In the genomic region with DNA sequence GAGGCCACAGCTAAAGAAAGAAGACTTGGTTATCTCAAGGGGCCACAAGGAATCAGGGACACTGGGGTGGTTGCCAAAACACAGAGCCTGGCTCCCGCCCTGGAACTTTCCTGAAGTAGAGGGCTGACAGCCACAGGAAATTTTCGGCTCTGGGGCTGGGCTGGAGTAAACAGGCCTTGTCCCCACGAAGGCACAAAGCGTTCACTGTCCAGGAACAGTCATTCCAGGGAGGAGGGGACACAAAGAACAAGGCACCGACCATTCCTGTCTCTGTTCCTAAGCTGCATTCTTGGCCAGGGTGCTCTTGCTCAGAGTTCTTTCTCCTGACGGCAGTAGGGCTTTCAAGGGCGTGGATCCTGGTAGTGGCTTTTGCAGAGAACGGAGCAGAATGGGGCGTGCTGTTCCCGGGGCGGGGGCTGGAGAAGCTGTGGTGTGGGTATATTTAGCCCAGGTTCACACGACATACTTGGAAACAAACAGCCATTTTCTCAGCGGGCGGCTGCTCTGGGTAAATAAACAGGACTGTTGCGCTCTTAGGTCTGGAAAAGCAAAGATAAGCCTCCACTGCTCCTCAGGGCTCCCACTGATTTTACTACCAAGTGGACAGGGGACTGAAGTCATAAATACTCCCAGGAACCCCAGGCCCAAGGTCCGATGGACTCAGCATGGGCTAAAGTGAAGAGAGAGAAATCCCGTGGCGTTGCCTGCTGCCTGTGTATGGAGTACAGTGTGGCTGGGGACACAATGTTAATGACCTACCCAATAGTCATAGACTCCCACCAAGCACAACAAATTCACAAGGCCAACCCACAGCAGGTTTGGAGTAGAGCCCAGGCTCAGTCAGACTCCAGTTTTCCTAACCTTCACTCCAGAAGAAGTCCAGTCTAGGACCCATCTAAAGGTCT, we compare ENCODE assay signal across 7 mouse cellular contexts. TPM values are rescaled to one million over a fixed set of nuclear protein-coding genes. Genes with fewer than 3 reads are reported as not detected.
DNase-seq lines count a peak whose midpoint lies in the region; ATAC-seq and TF ChIP-seq lines count a peak whose summit lies in the region.

No protein-coding gene starts in this region.

- no peaks in the 10 kb centered on the region for H3K9me3 ChIP-seq in embryonic facial prominence, embryonic 10.5 days
- no peaks in the 10 kb centered on the region for H3K9me3 ChIP-seq in heart, embryonic 13.5 days
- no peaks in the 10 kb centered on the region for H3K9me3 ChIP-seq in kidney, postnatal 0 days (replicated peaks; ENCODE audit: low read length)
- H3K9me3 ChIP-seq in limb, embryonic 14.5 days (ENCODE audit: control insufficient read depth, low read length), result no peaks in the 10 kb centered on the region; the same call in 1 of the 2 replicates
- H3K9me3 ChIP-seq in midbrain, postnatal 0 days (ENCODE audit: low read length), result no peaks in the 10 kb centered on the region

- ATAC-seq in heart, embryonic 13.5 days (ENCODE audit: extremely low read depth, insufficient number of reproducible peaks, low FRiP score, low TSS enrichment), result peak; percentile 15; the same call in 1 of the 2 replicates
- peak; percentile 33; the same call in 1 of the 2 replicates for ATAC-seq in kidney, postnatal 0 days (replicated peaks; ENCODE audit: low FRiP score, low read depth)
- ATAC-seq in limb, embryonic 14.5 days (ENCODE audit: low FRiP score, low read depth), result peak; percentile 60
- peak; percentile 65 for ATAC-seq in midbrain, postnatal 0 days (ENCODE audit: low FRiP score)

- H3K4me3 ChIP-seq in bone marrow, adult 2 months (replicated peaks; ENCODE audit: control insufficient read depth, low read depth, low read length), result no peak overlapping the region
- H3K4me3 ChIP-seq in embryonic facial prominence, embryonic 10.5 days, result no peak overlapping the region
- H3K4me3 ChIP-seq in heart, embryonic 13.5 days, result peak overlapping the region; percentile 25
- H3K4me3 ChIP-seq in kidney, postnatal 0 days (replicated peaks; ENCODE audit: low read depth, low read length), result no peak overlapping the region
- no peak overlapping the region for H3K4me3 ChIP-seq in limb, embryonic 14.5 days (replicated peaks; ENCODE audit: low read length)
- no peak overlapping the region for H3K4me3 ChIP-seq in midbrain, postnatal 0 days (ENCODE audit: low read depth, low read length)

- H3K36me3 ChIP-seq in embryonic facial prominence, embryonic 10.5 days (replicated peaks), result peaks cover 49% of the 10 kb centered on the region
- peaks cover 22% of the 10 kb centered on the region for H3K36me3 ChIP-seq in heart, embryonic 13.5 days
- H3K36me3 ChIP-seq in kidney, postnatal 0 days (ENCODE audit: insufficient read depth, low read length), result peaks cover 12% of the 10 kb centered on the region; the same call in 1 of the 2 replicates
- peaks cover 18% of the 10 kb centered on the region for H3K36me3 ChIP-seq in limb, embryonic 14.5 days (ENCODE audit: control insufficient read depth, insufficient read depth, low read length)
- H3K36me3 ChIP-seq in midbrain, postnatal 0 days (ENCODE audit: insufficient read depth, low read length), result peaks cover 12% of the 10 kb centered on the region

- H3K9ac ChIP-seq in heart, embryonic 13.5 days, result peak overlapping the region; percentile 76
- 0 out of 2 replicates have a peak overlapping the region, but pooled peaks have one; percentile 27 for H3K9ac ChIP-seq in kidney, postnatal 0 days (ENCODE audit: low read depth, low read length)
- no peak overlapping the region for H3K9ac ChIP-seq in limb, embryonic 14.5 days (ENCODE audit: low read depth, low read length, severe bottlenecking)
- H3K9ac ChIP-seq in midbrain, postnatal 0 days (replicated peaks; ENCODE audit: low read length, poor library complexity, severe bottlenecking), result no peak overlapping the region

- H3K27ac ChIP-seq in bone marrow, adult 2 months (ENCODE audit: control insufficient read depth, insufficient read depth, low read depth, low read length, poor library complexity), result peak overlapping the region; percentile 7; the same call in 1 of the 2 replicates
- peak overlapping the region; percentile 21; the same call in 1 of the 2 replicates for H3K27ac ChIP-seq in embryonic facial prominence, embryonic 10.5 days (replicated peaks)
- H3K27ac ChIP-seq in heart, embryonic 13.5 days (replicated peaks), result peak overlapping the region; percentile 98
- H3K27ac ChIP-seq in kidney, postnatal 0 days, result peak overlapping the region; percentile 95
- peak overlapping the region; percentile 75 for H3K27ac ChIP-seq in limb, embryonic 14.5 days (replicated peaks; ENCODE audit: low read depth, low read length)
- peak overlapping the region; percentile 72 for H3K27ac ChIP-seq in midbrain, postnatal 0 days (ENCODE audit: low read depth, low read length)

- no peak for DNase-seq in embryonic facial prominence, embryonic 10.5 days (ENCODE audit: low spot score)
- peak; percentile 80 for DNase-seq in kidney, postnatal 0 days (ENCODE audit: low spot score)
- DNase-seq in limb, embryonic 14.5 days (ENCODE audit: low spot score), result peak; percentile 42
- peak; percentile 72 for DNase-seq in midbrain, postnatal 0 days (ENCODE audit: low spot score)
- DNase-seq in retina, embryonic 14.5 days (ENCODE audit: low spot score), result no peak

- no peaks in the 10 kb centered on the region for H3K27me3 ChIP-seq in embryonic facial prominence, embryonic 10.5 days (replicated peaks; ENCODE audit: low read depth, poor library complexity, severe bottlenecking)
- no peaks in the 10 kb centered on the region for H3K27me3 ChIP-seq in heart, embryonic 13.5 days (replicated peaks)
- no peaks in the 10 kb centered on the region for H3K27me3 ChIP-seq in kidney, postnatal 0 days (ENCODE audit: insufficient read depth, low read length)
- H3K27me3 ChIP-seq in limb, embryonic 14.5 days (ENCODE audit: control insufficient read depth, insufficient read depth, low read length), result no peaks in the 10 kb centered on the region
- no peaks in the 10 kb centered on the region for H3K27me3 ChIP-seq in midbrain, postnatal 0 days (ENCODE audit: insufficient read depth, low read length)

- TF ChIP-seq POLR2A in bone marrow, adult 2 months (IDR thresholded peaks at IDR 0.05; ENCODE audit: borderline replicate concordance, control insufficient read depth, low read depth, low read length), result no peak
- TF ChIP-seq POLR2A in limb, embryonic 14.5 days (IDR thresholded peaks at IDR 0.05; ENCODE audit: borderline replicate concordance, extremely low read depth, insufficient read depth, insufficient read length), result no peak

- TF ChIP-seq CTCF in bone marrow, adult 2 months (IDR thresholded peaks at IDR 0.05; ENCODE audit: control insufficient read depth, insufficient read depth, low read length), result no peak
- no peak for TF ChIP-seq CTCF in kidney, postnatal 0 days (IDR thresholded peaks at IDR 0.05; ENCODE audit: low read depth)
- no peak for TF ChIP-seq CTCF in midbrain, postnatal 0 days (IDR thresholded peaks at IDR 0.05)

- WGBS in bone marrow, adult 2 months, result 67% methylated on average over 18 of the region's 18 CpGs
- WGBS in embryonic facial prominence, embryonic 10.5 days, result 61% methylated on average over 18 of the region's 18 CpGs
- 11% methylated on average over 18 of the region's 18 CpGs for WGBS in heart, embryonic 13.5 days
- WGBS in kidney, postnatal 0 days, result 35% methylated on average over 18 of the region's 18 CpGs
- 46% methylated on average over 18 of the region's 18 CpGs for WGBS in limb, embryonic 14.5 days
- WGBS in midbrain, postnatal 0 days, result 67% methylated on average over 18 of the region's 18 CpGs

- peak overlapping the region; percentile 59 for H3K4me2 ChIP-seq in heart, embryonic 13.5 days
- peak overlapping the region; percentile 4; the same call in 1 of the 2 replicates for H3K4me2 ChIP-seq in kidney, postnatal 0 days (ENCODE audit: low read length)
- H3K4me2 ChIP-seq in limb, embryonic 14.5 days (replicated peaks; ENCODE audit: low read depth, low read length, severe bottlenecking), result no peak overlapping the region
- H3K4me2 ChIP-seq in midbrain, postnatal 0 days (ENCODE audit: low read depth, low read length, poor library complexity, severe bottlenecking), result no peak overlapping the region

- peaks cover 13% of the 10 kb centered on the region for H3K4me1 ChIP-seq in bone marrow, adult 2 months (ENCODE audit: control insufficient read depth, insufficient read depth, low read length)
- peaks cover 40% of the 10 kb centered on the region for H3K4me1 ChIP-seq in embryonic facial prominence, embryonic 10.5 days
- H3K4me1 ChIP-seq in heart, embryonic 13.5 days, result peaks cover 97% of the 10 kb centered on the region
- peaks cover 29% of the 10 kb centered on the region; the same call in 1 of the 2 replicates for H3K4me1 ChIP-seq in kidney, postnatal 0 days (replicated peaks; ENCODE audit: insufficient read depth, low read length)
- peaks cover 7% of the 10 kb centered on the region for H3K4me1 ChIP-seq in limb, embryonic 14.5 days (ENCODE audit: control insufficient read depth, insufficient read depth, low read length)
- peaks cover 4% of the 10 kb centered on the region; the same call in 1 of the 2 replicates for H3K4me1 ChIP-seq in midbrain, postnatal 0 days (ENCODE audit: insufficient read depth, low read length)

RNA-seq across cellular contexts. Expression of gene Cox4i2, which starts 31.7 kb away (rescaled TPM):
- 1.4 TPM in 1 of 2 replicates, not detected in the other for polyA plus RNA-seq in bone marrow, adult 2 months (2011; ENCODE audit: insufficient read depth, insufficient read length, low replicate concordance, missing spikeins)
- 9.9 and 10.1 TPM in 2 replicates for polyA plus RNA-seq in embryonic facial prominence, embryonic 10.5 days (2016; fragmentation: Nextera tagmentation; extraction: Ambion mirVana)
- polyA plus RNA-seq in heart, embryonic 13.5 days (2015; fragmentation: Nextera tagmentation; extraction: Ambion mirVana), result 11.8 and 13.4 TPM in 2 replicates
- polyA plus RNA-seq in kidney, postnatal 0 days (2015; fragmentation: Nextera tagmentation; extraction: Ambion mirVana), result 15.8 and 16.3 TPM in 2 replicates
- 21.7 and 23.7 TPM in 2 replicates for polyA plus RNA-seq in limb, embryonic 14.5 days (2012; rRNA removed)
- 33.6 and 34.7 TPM in 2 replicates for polyA plus RNA-seq in limb, embryonic 14.5 days (2014; fragmentation: Nextera tagmentation; extraction: Ambion mirVana)
- 2.0 and 6.8 TPM in 2 replicates for total RNA-seq in midbrain, postnatal 0 days (2014; rRNA removed)
- 3.3 and 4.5 TPM in 2 replicates for polyA plus RNA-seq in midbrain, postnatal 0 days (2015; fragmentation: Nextera tagmentation; extraction: Ambion mirVana)

RNA-seq across cellular contexts. Expression of gene Bcl2l1, which starts 45.8 kb away (rescaled TPM):
- 97.4 and 124 TPM in 2 replicates for polyA plus RNA-seq in bone marrow, adult 2 months (2011; ENCODE audit: insufficient read depth, insufficient read length, low replicate concordance, missing spikeins)
- polyA plus RNA-seq in embryonic facial prominence, embryonic 10.5 days (2016; fragmentation: Nextera tagmentation; extraction: Ambion mirVana), result 102 and 106 TPM in 2 replicates
- 59.6 and 62.8 TPM in 2 replicates for polyA plus RNA-seq in heart, embryonic 13.5 days (2015; fragmentation: Nextera tagmentation; extraction: Ambion mirVana)
- 95.6 and 98.7 TPM in 2 replicates for polyA plus RNA-seq in kidney, postnatal 0 days (2015; fragmentation: Nextera tagmentation; extraction: Ambion mirVana)
- 46.8 and 54.3 TPM in 2 replicates for polyA plus RNA-seq in limb, embryonic 14.5 days (2012; rRNA removed)
- 91.2 and 96.3 TPM in 2 replicates for polyA plus RNA-seq in limb, embryonic 14.5 days (2014; fragmentation: Nextera tagmentation; extraction: Ambion mirVana)
- 124 and 133 TPM in 2 replicates for total RNA-seq in midbrain, postnatal 0 days (2014; rRNA removed)
- polyA plus RNA-seq in midbrain, postnatal 0 days (2015; fragmentation: Nextera tagmentation; extraction: Ambion mirVana), result 150 and 158 TPM in 2 replicates

RNA-seq across cellular contexts. Expression of gene Id1, which starts 49.6 kb away (rescaled TPM):
- polyA plus RNA-seq in bone marrow, adult 2 months (2011; ENCODE audit: insufficient read depth, insufficient read length, low replicate concordance, missing spikeins), result 4.2 and 15.9 TPM in 2 replicates
- 161 and 182 TPM in 2 replicates for polyA plus RNA-seq in embryonic facial prominence, embryonic 10.5 days (2016; fragmentation: Nextera tagmentation; extraction: Ambion mirVana)
- polyA plus RNA-seq in heart, embryonic 13.5 days (2015; fragmentation: Nextera tagmentation; extraction: Ambion mirVana), result 56.7 and 58.8 TPM in 2 replicates
- polyA plus RNA-seq in kidney, postnatal 0 days (2015; fragmentation: Nextera tagmentation; extraction: Ambion mirVana), result 170 and 194 TPM in 2 replicates
- polyA plus RNA-seq in limb, embryonic 14.5 days (2012; rRNA removed), result 444 and 565 TPM in 2 replicates
- polyA plus RNA-seq in limb, embryonic 14.5 days (2014; fragmentation: Nextera tagmentation; extraction: Ambion mirVana), result 184 and 198 TPM in 2 replicates
- 69.6 and 71.7 TPM in 2 replicates for total RNA-seq in midbrain, postnatal 0 days (2014; rRNA removed)
- polyA plus RNA-seq in midbrain, postnatal 0 days (2015; fragmentation: Nextera tagmentation; extraction: Ambion mirVana), result 52.6 and 58.3 TPM in 2 replicates

Comparison
In these comparisons a context has a peak if more than half of its experiments do, and no peak if none do; other contexts are left out.
1. H3K27ac ChIP-seq: peak in every context shown above with its lines; median percentile 98 in heart, embryonic 13.5 days; 95 in kidney, postnatal 0 days; 75 in limb, embryonic 14.5 days; 72 in midbrain, postnatal 0 days; 21 in embryonic facial prominence, embryonic 10.5 days; 7 in bone marrow, adult 2 months.
2. DNase-seq: peak in kidney, postnatal 0 days (single experiment), limb, embryonic 14.5 days (single experiment) and midbrain, postnatal 0 days (single experiment); none in embryonic facial prominence, embryonic 10.5 days (single experiment) and retina, embryonic 14.5 days (single experiment).
3. ATAC-seq: peak in every context shown above with its lines; median percentile 65 in midbrain, postnatal 0 days; 60 in limb, embryonic 14.5 days; 33 in kidney, postnatal 0 days; 15 in heart, embryonic 13.5 days.
4. H3K4me2 ChIP-seq: peak in heart, embryonic 13.5 days (single experiment) and kidney, postnatal 0 days (single experiment); none in limb, embryonic 14.5 days (single experiment) and midbrain, postnatal 0 days (single experiment).
5. H3K9ac ChIP-seq: peak in heart, embryonic 13.5 days (single experiment) and kidney, postnatal 0 days (single experiment); none in limb, embryonic 14.5 days (single experiment) and midbrain, postnatal 0 days (single experiment).